In genomic region chr4:134370649-134371221, GRCm38 (mm10) we compare ENCODE assay signal across 8 mouse cellular contexts. TPM values are rescaled to one million over a fixed set of nuclear protein-coding genes. Genes with fewer than 3 reads are reported as not detected.
DNase-seq lines count a peak whose midpoint lies in the region; ATAC-seq lines count a peak whose summit lies in the region.

No protein-coding gene starts in this region.

- H3K4me1 ChIP-seq in kidney, embryonic 15.5 days: peaks cover 21% of the 10 kb centered on the region
- peaks cover 7% of the 10 kb centered on the region for H3K4me1 ChIP-seq in embryonic facial prominence, embryonic 11.5 days (ENCODE audit: control insufficient read depth, insufficient read depth, low read length)
- H3K4me1 ChIP-seq in hindbrain, embryonic 16.5 days (ENCODE audit: control insufficient read depth, insufficient read depth, low read depth, low read length): peaks cover 19% of the 10 kb centered on the region
- peaks cover 8% of the 10 kb centered on the region for H3K4me1 ChIP-seq in liver, embryonic 16.5 days (ENCODE audit: control insufficient read depth, low read depth, low read length)

- H3K9ac ChIP-seq in kidney, embryonic 15.5 days: 0 out of 2 replicates have a peak overlapping the region, but pooled peaks have one; percentile 3
- H3K9ac ChIP-seq in embryonic facial prominence, embryonic 11.5 days (replicated peaks; ENCODE audit: low read length): peak overlapping the region; percentile 32
- H3K9ac ChIP-seq in hindbrain, embryonic 16.5 days (ENCODE audit: low read depth, low read length): peak overlapping the region; percentile 45
- H3K9ac ChIP-seq in liver, embryonic 16.5 days (ENCODE audit: low read depth, low read length): no peak overlapping the region

- H3K9me3 ChIP-seq in kidney, embryonic 15.5 days (replicated peaks): no peaks in the 10 kb centered on the region
- no peaks in the 10 kb centered on the region for H3K9me3 ChIP-seq in embryonic facial prominence, embryonic 11.5 days (replicated peaks; ENCODE audit: control insufficient read depth, low read length)
- no peaks in the 10 kb centered on the region for H3K9me3 ChIP-seq in hindbrain, embryonic 16.5 days (ENCODE audit: control insufficient read depth, low read length)
- H3K9me3 ChIP-seq in liver, embryonic 16.5 days (replicated peaks; ENCODE audit: control insufficient read depth, low read length): no peaks in the 10 kb centered on the region

- under 1% methylated on average over 18 of the region's 18 CpGs for WGBS in kidney, embryonic 15.5 days
- WGBS in embryonic facial prominence, embryonic 11.5 days: 2% methylated on average over 18 of the region's 18 CpGs
- 3% methylated on average over 18 of the region's 18 CpGs for WGBS in hindbrain, embryonic 16.5 days
- WGBS in liver, embryonic 16.5 days (ENCODE audit: insufficient replicate concordance): 4% methylated on average over 18 of the region's 18 CpGs

- peak overlapping the region; percentile 83 for H3K4me2 ChIP-seq in kidney, embryonic 15.5 days
- peak overlapping the region; percentile 40 for H3K4me2 ChIP-seq in embryonic facial prominence, embryonic 11.5 days (ENCODE audit: low read depth, low read length)
- H3K4me2 ChIP-seq in hindbrain, embryonic 16.5 days (ENCODE audit: low read length): peak overlapping the region; percentile 100
- H3K4me2 ChIP-seq in liver, embryonic 16.5 days (ENCODE audit: low read depth, low read length): peak overlapping the region; percentile 71; the same call in 1 of the 2 replicates

- no peak for DNase-seq in kidney, postnatal 25 days
- DNase-seq in embryonic facial prominence, embryonic 11.5 days (ENCODE audit: low spot score): no peak
- peak; percentile 89 for DNase-seq in telencephalon, adult 2 months (ENCODE audit: low read depth, low spot score)
- DNase-seq in ovary, postnatal 10 days (ENCODE audit: low spot score): no peak
- no peak for DNase-seq in spleen, postnatal 14 days (ENCODE audit: low spot score in 2 of 2)

- H3K4me3 ChIP-seq in kidney, embryonic 15.5 days (replicated peaks): peak overlapping the region; percentile 45
- H3K4me3 ChIP-seq in embryonic facial prominence, embryonic 11.5 days (ENCODE audit: low read depth, low read length): peak overlapping the region; percentile 41
- H3K4me3 ChIP-seq in hindbrain, embryonic 16.5 days (ENCODE audit: low read length): peak overlapping the region; percentile 63
- no peak overlapping the region for H3K4me3 ChIP-seq in liver, embryonic 16.5 days (ENCODE audit: low read depth, low read length)

- H3K27me3 ChIP-seq in kidney, embryonic 15.5 days: peaks cover 60% of the 10 kb centered on the region
- peaks cover 24% of the 10 kb centered on the region for H3K27me3 ChIP-seq in embryonic facial prominence, embryonic 11.5 days (ENCODE audit: control insufficient read depth, insufficient read depth, low read length)
- peaks cover 33% of the 10 kb centered on the region for H3K27me3 ChIP-seq in hindbrain, embryonic 16.5 days (replicated peaks; ENCODE audit: control insufficient read depth, insufficient read depth, low read length)
- peaks cover 35% of the 10 kb centered on the region for H3K27me3 ChIP-seq in liver, embryonic 16.5 days (ENCODE audit: control insufficient read depth, insufficient read depth, low read depth, low read length)

- ATAC-seq in kidney, embryonic 15.5 days (replicated peaks; ENCODE audit: low FRiP score): no peak
- ATAC-seq in embryonic facial prominence, embryonic 11.5 days (replicated peaks; ENCODE audit: insufficient number of reproducible peaks, low FRiP score, low TSS enrichment, low read depth): no peak
- ATAC-seq in hindbrain, embryonic 16.5 days: no peak
- no peak for ATAC-seq in liver, embryonic 16.5 days (ENCODE audit: low read depth)

- no peaks in the 10 kb centered on the region for H3K36me3 ChIP-seq in kidney, embryonic 15.5 days
- no peaks in the 10 kb centered on the region for H3K36me3 ChIP-seq in embryonic facial prominence, embryonic 11.5 days (replicated peaks; ENCODE audit: control insufficient read depth, insufficient read depth, low read depth, low read length)
- H3K36me3 ChIP-seq in hindbrain, embryonic 16.5 days (ENCODE audit: control insufficient read depth, insufficient read depth, low read length): no peaks in the 10 kb centered on the region
- no peaks in the 10 kb centered on the region for H3K36me3 ChIP-seq in liver, embryonic 16.5 days (ENCODE audit: control insufficient read depth, insufficient read depth)

- H3K27ac ChIP-seq in kidney, embryonic 15.5 days: no peak overlapping the region
- no peak overlapping the region for H3K27ac ChIP-seq in embryonic facial prominence, embryonic 11.5 days (replicated peaks; ENCODE audit: low read depth, low read length)
- H3K27ac ChIP-seq in hindbrain, embryonic 16.5 days (ENCODE audit: low read depth, low read length): no peak overlapping the region
- no peak overlapping the region for H3K27ac ChIP-seq in liver, embryonic 16.5 days (ENCODE audit: low read length)

RNA-seq across cellular contexts. Expression of gene Extl1, which starts 12.9 kb away (rescaled TPM):
- polyA plus RNA-seq in kidney, embryonic 15.5 days (2015; fragmentation: Nextera tagmentation; extraction: Ambion mirVana): 0.33 and 0.53 TPM in 2 replicates
- 0.38 and 0.71 TPM in 2 replicates for polyA plus RNA-seq in embryonic facial prominence, embryonic 11.5 days (2014; fragmentation: Nextera tagmentation; extraction: Ambion mirVana)
- polyA plus RNA-seq in hindbrain, embryonic 16.5 days (2015; fragmentation: Nextera tagmentation; extraction: Ambion mirVana): 0.65 and 0.66 TPM in 2 replicates
- 0.21 and 0.25 TPM in 2 replicates for polyA plus RNA-seq in liver, embryonic 16.5 days (2015; fragmentation: Nextera tagmentation; extraction: Ambion mirVana)

RNA-seq across cellular contexts. Expression of gene Pafah2, which starts 25.4 kb away (rescaled TPM):
- 14.0 and 15.7 TPM in 2 replicates for polyA plus RNA-seq in kidney, embryonic 15.5 days (2015; fragmentation: Nextera tagmentation; extraction: Ambion mirVana)
- polyA plus RNA-seq in embryonic facial prominence, embryonic 11.5 days (2014; fragmentation: Nextera tagmentation; extraction: Ambion mirVana): 9.4 and 9.9 TPM in 2 replicates
- polyA plus RNA-seq in hindbrain, embryonic 16.5 days (2015; fragmentation: Nextera tagmentation; extraction: Ambion mirVana): 7.8 and 8.5 TPM in 2 replicates
- 6.6 and 8.2 TPM in 2 replicates for polyA plus RNA-seq in liver, embryonic 16.5 days (2015; fragmentation: Nextera tagmentation; extraction: Ambion mirVana)

RNA-seq across cellular contexts. Expression of gene Slc30a2, which starts 27.8 kb away (rescaled TPM):
- 0.73 and 1.1 TPM in 2 replicates for polyA plus RNA-seq in kidney, embryonic 15.5 days (2015; fragmentation: Nextera tagmentation; extraction: Ambion mirVana)
- 0.07 TPM in 1 of 2 replicates, not detected in the other for polyA plus RNA-seq in embryonic facial prominence, embryonic 11.5 days (2014; fragmentation: Nextera tagmentation; extraction: Ambion mirVana)
- 0.17 and 0.25 TPM in 2 replicates for polyA plus RNA-seq in hindbrain, embryonic 16.5 days (2015; fragmentation: Nextera tagmentation; extraction: Ambion mirVana)
- 0.02 and 0.12 TPM in 2 replicates for polyA plus RNA-seq in liver, embryonic 16.5 days (2015; fragmentation: Nextera tagmentation; extraction: Ambion mirVana)

RNA-seq across cellular contexts. Expression of gene Trim63, which starts 55.8 kb away (rescaled TPM):
- polyA plus RNA-seq in kidney, embryonic 15.5 days (2015; fragmentation: Nextera tagmentation; extraction: Ambion mirVana): 3.7 and 4.4 TPM in 2 replicates
- 0.39 TPM in 1 of 2 replicates, not detected in the other for polyA plus RNA-seq in embryonic facial prominence, embryonic 11.5 days (2014; fragmentation: Nextera tagmentation; extraction: Ambion mirVana)
- polyA plus RNA-seq in hindbrain, embryonic 16.5 days (2015; fragmentation: Nextera tagmentation; extraction: Ambion mirVana): 0.76 and 1.2 TPM in 2 replicates
- 0.25 and 0.28 TPM in 2 replicates for polyA plus RNA-seq in liver, embryonic 16.5 days (2015; fragmentation: Nextera tagmentation; extraction: Ambion mirVana)

Comparison
In these comparisons a context has a peak if more than half of its experiments do, and no peak if none do; other contexts are left out.
1. H3K4me2 ChIP-seq: peak in every context shown above with its lines; median percentile 100 in hindbrain, embryonic 16.5 days; 83 in kidney, embryonic 15.5 days; 71 in liver, embryonic 16.5 days; 40 in embryonic facial prominence, embryonic 11.5 days.